Mouse (Mus musculus) liver, embryonic 13.5 days (tissue): ENCODE data around the gene Galnt11. TPM values are rescaled to one million over a fixed set of nuclear protein-coding genes. Genes with fewer than 3 reads are reported as not detected.

Experiments
- ATAC-seq: fragments of 200-750 bp; cut with Nextera tagmentation; 2 replicates; pipeline ENCODE4 v1.8.0; 2017; ENCODE audit warnings: low read depth, mild to moderate bottlenecking, moderate number of reproducible peaks, moderate library complexity
- DNase-seq: peaks from one replicate; pipeline ENCODE4 v3.0.0; 2022
- H3K27ac ChIP-seq: fragments of 300-500 bp; sonication (generic); 2 replicates; pipeline ENCODE4 v1.5.1; 2015; ENCODE audit warnings: moderate library complexity, mild to moderate bottlenecking, inconsistent platforms
- H3K27me3 ChIP-seq: fragments of 300-500 bp; sonication (generic); 2 replicates; pipeline ENCODE4 v1.6.1; 2015; ENCODE audit warnings: mild to moderate bottlenecking, inconsistent platforms
- H3K36me3 ChIP-seq: fragments of 300-500 bp; sonication (generic); 2 replicates; pipeline ENCODE4 v1.6.1; 2015; ENCODE audit warnings: mild to moderate bottlenecking, inconsistent platforms
- H3K4me1 ChIP-seq: fragments of 300-500 bp; sonication (generic); replicated peaks from 2 replicates; pipeline ENCODE4 v1.6.1; 2015; ENCODE audit warnings: inconsistent platforms
- H3K4me2 ChIP-seq: fragments of 300-500 bp; sonication (generic); 2 replicates; pipeline ENCODE4 v1.6.1; 2015; ENCODE audit warnings: inconsistent platforms, mild to moderate bottlenecking, moderate library complexity
- H3K4me3 ChIP-seq: fragments of 300-500 bp; sonication (generic); replicated peaks from 2 replicates; pipeline ENCODE4 v1.5.1; 2015; ENCODE audit warnings: mild to moderate bottlenecking, inconsistent platforms
- H3K9ac ChIP-seq: fragments of 300-500 bp; sonication (generic); 2 replicates; pipeline ENCODE4 v1.6.1; 2015; ENCODE audit warnings: mild to moderate bottlenecking, inconsistent platforms
- H3K9me3 ChIP-seq: fragments of 300-500 bp; sonication (generic); replicated peaks from 2 replicates; pipeline ENCODE4 v1.6.1; 2016; ENCODE audit warnings: inconsistent platforms
- WGBS: fragments of 180-500 bp; shearing (Covaris S2); methylation state at CpG from one replicate; pipeline ENCODE4 v1.1.7; 2015; ENCODE audit not compliant: insufficient replicate concordance; 5-methylcytosine and 5-hydroxymethylcytosine counted together
- polyA plus RNA-seq: library from polyadenylated mRNA; unstranded; fragments of >200 nt; fragmentation: Nextera tagmentation; extraction: Ambion mirVana; gene quantifications from 2 replicates; pipeline ENCODE4 v1.2.1, GENCODE M21; 2015

The Galnt11 gene
- polyA plus RNA-seq, 1 experiment from 2014 or later, result 6.3 TPM

DNA sequence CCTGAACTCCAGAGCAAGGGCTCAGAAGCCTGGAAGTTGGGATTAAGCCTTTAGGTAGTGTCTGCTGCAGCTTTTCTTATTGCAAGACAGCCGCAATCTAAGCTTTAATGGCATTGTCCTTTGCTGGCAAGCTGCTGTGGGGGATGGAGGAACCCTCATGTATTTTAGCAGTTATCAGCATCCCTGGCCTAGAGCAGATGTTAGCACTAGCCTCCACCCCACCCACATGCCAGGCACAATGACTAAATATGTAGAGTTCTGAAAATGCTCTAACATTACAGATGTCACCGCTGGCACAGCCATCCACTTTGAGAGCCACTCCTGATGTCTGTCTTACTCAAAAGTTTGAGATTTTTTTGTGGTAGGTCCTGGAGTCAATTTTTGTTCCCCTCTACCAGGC, 35.0 kb downstream of the Galnt11 start:
- peaks cover 3% of the 10 kb centered on the region; the same call in 1 of the 2 replicates for H3K4me1 ChIP-seq
- H3K27ac ChIP-seq, result no peak overlapping the region
- no peaks in the 10 kb centered on the region for H3K27me3 ChIP-seq
- no peak overlapping the region for H3K9ac ChIP-seq
- no peaks in the 10 kb centered on the region; the same call in 1 of the 2 replicates for H3K36me3 ChIP-seq
- H3K4me2 ChIP-seq, result no peak overlapping the region
- DNase-seq, result no peak
- H3K9me3 ChIP-seq, result no peaks in the 10 kb centered on the region
- ATAC-seq, result no peak
- 78% methylated on average over 2 of the region's 2 CpGs for WGBS
- no peak overlapping the region for H3K4me3 ChIP-seq

GRCm38 (mm10) chr5:25261452-25261851, 39.7 kb downstream of the Galnt11 start:
- ATAC-seq (no peak), DNase-seq (no peak)
- H3K36me3 ChIP-seq, result no peaks in the 10 kb centered on the region; the same call in 1 of the 2 replicates
- H3K4me1 ChIP-seq, result no peaks in the 10 kb centered on the region
- no peak overlapping the region for H3K4me3 ChIP-seq
- H3K4me2 ChIP-seq, result no peak overlapping the region
- 77% methylated on average over 6 of the region's 6 CpGs for WGBS
- H3K27me3 ChIP-seq, result no peaks in the 10 kb centered on the region
- no peak overlapping the region for H3K27ac ChIP-seq
- no peaks in the 10 kb centered on the region for H3K9me3 ChIP-seq
- no peak overlapping the region for H3K9ac ChIP-seq

DNA sequence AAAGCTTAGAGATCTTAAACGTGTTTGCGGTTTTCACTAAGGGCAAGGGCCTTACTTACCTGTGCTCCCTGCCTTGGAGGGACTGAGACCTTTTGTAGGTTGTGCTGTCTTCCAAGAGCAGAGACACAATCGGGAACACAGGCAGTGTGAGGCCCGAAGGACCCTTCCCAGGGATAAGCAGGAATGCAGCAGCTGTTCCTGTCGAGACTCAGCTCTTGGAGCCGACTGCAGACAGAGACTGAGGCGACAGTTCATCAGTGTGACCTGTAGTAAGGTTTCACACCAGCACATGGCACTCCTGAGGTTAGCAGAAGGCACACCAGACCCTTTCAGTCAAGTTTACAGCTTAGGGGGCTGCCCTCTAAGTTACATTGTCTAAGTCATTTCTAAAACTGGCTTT, 40.6 kb downstream of the Galnt11 start:
- Histone ChIP-seq H3K27me3 (no peaks in the 10 kb centered on the region), H3K27ac (no peak overlapping the region), H3K4me2 (no peak overlapping the region), H3K9ac (no peak overlapping the region), H3K36me3 (peaks cover 3% of the 10 kb centered on the region; the same call in 1 of the 2 replicates), H3K4me3 (no peak overlapping the region), H3K4me1 (no peaks in the 10 kb centered on the region), H3K9me3 (no peaks in the 10 kb centered on the region)
- 69% methylated on average over 7 of the region's 7 CpGs for WGBS
- DNase-seq (no peak), ATAC-seq (no peak)

- H3K36me3 ChIP-seq, result peaks cover 20% of the 10 kb centered on the region
- H3K9me3 ChIP-seq, result no peaks in the 10 kb centered on the region
- H3K4me1 ChIP-seq, result no peaks in the 10 kb centered on the region
- no peak overlapping the region for H3K4me3 ChIP-seq
- no peak overlapping the region for H3K4me2 ChIP-seq
- H3K9ac ChIP-seq, result no peak overlapping the region
- no peaks in the 10 kb centered on the region for H3K27me3 ChIP-seq
- WGBS, result 85% methylated on average over 4 of the region's 4 CpGs
- DNase-seq (no peak), ATAC-seq (no peak)
- no peak overlapping the region for H3K27ac ChIP-seq
Measured at GRCm38 (mm10) chr5:25268258-25268888, 46.7 kb downstream of the Galnt11 start.

DNA sequence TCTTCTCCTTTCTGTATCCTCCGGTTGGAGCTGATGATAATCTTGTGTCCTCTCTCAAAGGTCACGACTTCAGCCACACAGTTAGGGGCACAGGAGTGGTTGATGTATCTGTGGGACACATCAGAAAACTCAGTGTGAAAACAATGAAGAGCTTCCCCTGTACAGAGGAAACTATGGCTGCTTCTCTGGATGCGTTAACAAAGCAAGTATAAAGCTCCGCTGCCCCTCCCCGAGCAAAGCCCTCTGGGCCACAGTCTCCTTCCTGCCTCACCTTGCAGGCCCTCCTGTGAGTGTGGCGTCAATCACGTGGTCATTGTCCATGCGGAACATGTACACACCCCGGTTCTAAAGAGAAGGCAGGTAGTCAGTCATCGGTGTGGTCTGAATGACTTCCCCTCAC, 53.9 kb downstream of the Galnt11 start:
- ATAC-seq (no peak), DNase-seq (no peak)
- Histone ChIP-seq H3K4me1 (no peaks in the 10 kb centered on the region), H3K27ac (no peak overlapping the region), H3K9ac (no peak overlapping the region), H3K4me3 (no peak overlapping the region), H3K27me3 (no peaks in the 10 kb centered on the region), H3K9me3 (no peaks in the 10 kb centered on the region), H3K36me3 (peaks cover 60% of the 10 kb centered on the region), H3K4me2 (no peak overlapping the region)
- 82% methylated on average over 10 of the region's 10 CpGs for WGBS

- Histone ChIP-seq H3K27ac (no peak overlapping the region), H3K4me1 (no peaks in the 10 kb centered on the region)
- 83% methylated on average over 6 of the region's 6 CpGs for WGBS
Measured at GRCm38 (mm10) chr5:25276365-25276764, 54.7 kb downstream of the Galnt11 start.

GRCm38 (mm10) chr5:25283988-25284387, 62.3 kb downstream of the Galnt11 start:
- Histone ChIP-seq H3K9ac (no peak overlapping the region), H3K27ac (no peak overlapping the region), H3K4me2 (no peak overlapping the region), H3K4me3 (no peak overlapping the region), H3K9me3 (no peaks in the 10 kb centered on the region), H3K4me1 (no peaks in the 10 kb centered on the region), H3K36me3 (peaks cover 82% of the 10 kb centered on the region), H3K27me3 (no peaks in the 10 kb centered on the region)
- ATAC-seq (no peak), DNase-seq (no peak)
- 93% methylated on average over 13 of the region's 13 CpGs for WGBS

More at GRCm38 (mm10) chr5:25276365-25276764, 54.7 kb downstream of the Galnt11 start:
- no peak overlapping the region for H3K4me2 ChIP-seq
- H3K36me3 ChIP-seq, result peaks cover 62% of the 10 kb centered on the region
- H3K9me3 ChIP-seq, result no peaks in the 10 kb centered on the region
- no peak overlapping the region for H3K9ac ChIP-seq
- no peaks in the 10 kb centered on the region for H3K27me3 ChIP-seq
- ATAC-seq (no peak), DNase-seq (no peak)
- H3K4me3 ChIP-seq, result no peak overlapping the region

DNA sequence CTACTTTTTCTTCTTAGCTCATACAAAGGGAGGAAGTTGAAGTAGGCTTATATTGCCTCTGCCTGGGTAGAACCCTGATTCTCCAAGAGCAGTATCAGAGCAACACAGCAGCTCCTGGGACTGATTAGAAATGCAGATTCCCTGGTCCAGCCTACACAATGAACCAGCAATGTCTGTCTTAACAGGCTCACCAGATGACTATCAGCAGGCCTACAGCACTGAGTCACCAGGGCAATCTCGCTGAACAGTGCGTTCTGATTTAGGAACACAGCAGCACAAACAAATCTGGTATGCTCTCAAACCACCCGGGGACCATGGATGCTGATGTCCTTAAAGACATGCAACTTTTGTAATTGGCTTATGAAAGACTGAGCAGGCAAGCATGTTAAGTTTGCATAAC, 75.1 kb downstream of the Galnt11 start:
- ATAC-seq (no peak), DNase-seq (no peak)
- H3K27me3 ChIP-seq, result no peaks in the 10 kb centered on the region
- 54% methylated on average over 3 of the region's 3 CpGs for WGBS
- H3K36me3 ChIP-seq, result peaks cover 42% of the 10 kb centered on the region
- H3K4me1 ChIP-seq, result no peaks in the 10 kb centered on the region
- no peaks in the 10 kb centered on the region for H3K9me3 ChIP-seq
- no peak overlapping the region for H3K9ac ChIP-seq
- no peak overlapping the region for H3K4me2 ChIP-seq
- H3K27ac ChIP-seq, result no peak overlapping the region
- no peak overlapping the region for H3K4me3 ChIP-seq

DNA sequence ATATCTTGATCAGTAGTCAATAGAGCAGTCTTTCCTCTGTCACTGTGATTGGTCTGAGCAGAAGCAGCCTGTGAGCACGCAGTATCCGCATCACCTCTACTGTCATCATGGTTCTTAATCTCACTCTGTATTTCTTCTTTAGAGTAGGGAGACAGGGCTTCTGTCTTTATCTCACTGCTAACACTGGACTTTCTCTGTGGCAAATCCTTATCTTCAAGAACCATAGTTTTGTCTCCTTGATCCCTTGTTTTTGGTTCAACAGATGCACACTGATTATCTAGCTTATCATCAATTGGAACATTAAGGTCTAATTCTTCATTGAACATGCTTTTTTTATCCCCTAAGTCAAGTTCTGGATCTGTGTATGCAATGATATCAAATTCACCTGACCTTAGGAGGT, 88.5 kb downstream of the Galnt11 start:
- Histone ChIP-seq H3K27me3 (no peaks in the 10 kb centered on the region), H3K9me3 (no peaks in the 10 kb centered on the region), H3K4me2 (no peak overlapping the region), H3K4me1 (peaks cover 10% of the 10 kb centered on the region), H3K9ac (no peak overlapping the region), H3K4me3 (no peak overlapping the region), H3K27ac (no peak overlapping the region), H3K36me3 (peaks cover 54% of the 10 kb centered on the region)
- DNase-seq (no peak), ATAC-seq (peak; percentile 73)
- 59% methylated on average over 2 of the region's 2 CpGs for WGBS

GRCm38 (mm10) chr5:25313881-25314280, 92.2 kb downstream of the Galnt11 start:
- WGBS, result 82% methylated on average over 6 of the region's 6 CpGs
- DNase-seq (no peak), ATAC-seq (no peak)
- H3K9ac ChIP-seq, result no peak overlapping the region
- H3K36me3 ChIP-seq, result peaks cover 65% of the 10 kb centered on the region
- H3K4me3 ChIP-seq, result no peak overlapping the region
- H3K27ac ChIP-seq, result no peak overlapping the region
- peaks cover 10% of the 10 kb centered on the region for H3K4me1 ChIP-seq
- no peaks in the 10 kb centered on the region for H3K9me3 ChIP-seq
- H3K4me2 ChIP-seq, result no peak overlapping the region
- H3K27me3 ChIP-seq, result no peaks in the 10 kb centered on the region
